In the genomic region with DNA sequence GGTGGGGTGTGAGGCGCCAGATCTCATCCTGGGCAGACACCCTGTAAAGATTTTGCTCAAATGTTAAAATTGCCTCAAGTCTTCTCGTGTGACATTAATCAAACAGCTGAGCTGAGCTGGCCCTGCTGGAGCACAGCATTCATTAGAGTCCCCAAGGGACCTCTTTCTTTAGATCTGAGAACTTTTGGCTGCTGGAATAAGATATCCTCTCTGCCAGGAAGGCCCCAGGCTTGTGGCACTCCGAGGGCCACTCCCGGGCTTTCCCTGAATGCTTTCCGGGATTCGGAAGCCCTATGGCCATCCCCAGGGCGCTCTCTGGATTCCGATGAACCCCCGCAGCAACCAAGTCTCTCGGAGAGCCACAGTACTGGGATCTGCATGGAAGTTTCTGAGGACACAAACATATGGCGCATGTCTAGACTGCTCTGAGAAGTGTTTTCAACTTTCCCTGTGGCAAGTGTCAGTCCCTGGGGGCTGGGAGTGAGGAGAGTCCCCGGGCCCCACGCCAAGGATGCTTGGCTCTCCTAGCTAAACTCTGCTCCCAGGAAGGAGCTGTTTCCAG, we compare ENCODE assay signal across 8 mouse cellular contexts. TPM values are rescaled to one million over a fixed set of nuclear protein-coding genes. Genes with fewer than 3 reads are reported as not detected.
DNase-seq lines count a peak whose midpoint lies in the region; ATAC-seq lines count a peak whose summit lies in the region.

No protein-coding gene starts in this region.

- H3K36me3 ChIP-seq in forebrain, embryonic 10.5 days (replicated peaks), result no peaks in the 10 kb centered on the region
- H3K36me3 ChIP-seq in heart, embryonic 12.5 days, result no peaks in the 10 kb centered on the region
- no peaks in the 10 kb centered on the region for H3K36me3 ChIP-seq in lung, embryonic 15.5 days

- peak overlapping the region; percentile 65 for H3K4me2 ChIP-seq in heart, embryonic 12.5 days
- peak overlapping the region; percentile 58 for H3K4me2 ChIP-seq in lung, embryonic 15.5 days

- peak overlapping the region; percentile 40 for H3K4me3 ChIP-seq in forebrain, embryonic 10.5 days
- H3K4me3 ChIP-seq in heart, embryonic 12.5 days, result peak overlapping the region; percentile 22; the same call in 1 of the 2 replicates
- peak overlapping the region; percentile 3 for H3K4me3 ChIP-seq in lung, embryonic 15.5 days

- no peaks in the 10 kb centered on the region; the same call in 1 of the 2 replicates for H3K9me3 ChIP-seq in forebrain, embryonic 10.5 days
- H3K9me3 ChIP-seq in heart, embryonic 12.5 days (replicated peaks), result peaks cover 16% of the 10 kb centered on the region
- H3K9me3 ChIP-seq in lung, embryonic 15.5 days, result no peaks in the 10 kb centered on the region

- peak; percentile 60 to 67 for DNase-seq in cerebellum, postnatal 14 days
- no peak for DNase-seq in forebrain, embryonic 10.5 days (ENCODE audit: extremely low spot score, low spot score)
- peak; percentile 28 for DNase-seq in kidney, adult 9 months
- peak; percentile 54 to 55 for DNase-seq in right cerebral cortex, adult 2 months (ENCODE audit: low spot score in 2 of 2)

- H3K4me1 ChIP-seq in forebrain, embryonic 10.5 days, result peaks cover 26% of the 10 kb centered on the region
- peaks cover 16% of the 10 kb centered on the region for H3K4me1 ChIP-seq in heart, embryonic 12.5 days (replicated peaks)
- H3K4me1 ChIP-seq in lung, embryonic 15.5 days, result peaks cover 22% of the 10 kb centered on the region

- H3K27me3 ChIP-seq in forebrain, embryonic 10.5 days (ENCODE audit: poor library complexity, severe bottlenecking), result peaks cover 15% of the 10 kb centered on the region; the same call in 1 of the 2 replicates
- no peaks in the 10 kb centered on the region for H3K27me3 ChIP-seq in heart, embryonic 12.5 days (replicated peaks)
- no peaks in the 10 kb centered on the region for H3K27me3 ChIP-seq in lung, embryonic 15.5 days

- peak overlapping the region; percentile 3; the same call in 1 of the 2 replicates for H3K9ac ChIP-seq in heart, embryonic 12.5 days
- no peak overlapping the region for H3K9ac ChIP-seq in lung, embryonic 15.5 days

- H3K27ac ChIP-seq in forebrain, embryonic 10.5 days, result peak overlapping the region; percentile 88
- peak overlapping the region; percentile 67 for H3K27ac ChIP-seq in heart, embryonic 12.5 days (ENCODE audit: poor library complexity, severe bottlenecking)
- peak overlapping the region; percentile 90 for H3K27ac ChIP-seq in lung, embryonic 15.5 days

- no peak for ATAC-seq in cerebellum, adult (ENCODE audit: insufficient number of reproducible peaks, low FRiP score, low TSS enrichment)
- ATAC-seq in heart, embryonic 12.5 days (ENCODE audit: insufficient number of reproducible peaks, low FRiP score), result peak; percentile 78
- ATAC-seq in lung, embryonic 15.5 days (ENCODE audit: borderline replicate concordance, extremely low read depth, low FRiP score, low TSS enrichment), result peak; percentile 92
- ATAC-seq in activated CD4-positive, CD25-positive, alpha-beta regulatory T cell, adult 4 months, result no peak

- WGBS in forebrain, embryonic 10.5 days, result 8% methylated on average over 13 of the region's 13 CpGs
- 6% methylated on average over 13 of the region's 13 CpGs for WGBS in heart, embryonic 12.5 days
- WGBS in lung, embryonic 15.5 days, result 7% methylated on average over 13 of the region's 13 CpGs

RNA-seq across cellular contexts. Expression of gene Rgs8, which starts 10.8 kb away (rescaled TPM):
- polyA plus RNA-seq in forebrain, embryonic 10.5 days (2016; fragmentation: Nextera tagmentation; extraction: Ambion mirVana), result 9.1 and 9.6 TPM in 2 replicates
- 0.90 and 1.1 TPM in 2 replicates for polyA plus RNA-seq in heart, embryonic 12.5 days (2016; fragmentation: Nextera tagmentation; extraction: Ambion mirVana)
- 0.14 and 0.20 TPM in 2 replicates for polyA plus RNA-seq in lung, embryonic 15.5 days (2015; fragmentation: Nextera tagmentation; extraction: Ambion mirVana)
- polyA plus RNA-seq in activated CD4-positive, CD25-positive, alpha-beta regulatory T cell, adult 4 months (2017; shearing (Covaris generic)), result under 1 TPM in 1 of 2 experiments, not detected in 1; 0.09 TPM

Comparison
In these comparisons a context has a peak if more than half of its experiments do, and no peak if none do; other contexts are left out.
1. ATAC-seq: peak in heart, embryonic 12.5 days (single experiment) and lung, embryonic 15.5 days (single experiment); none in cerebellum, adult (single experiment) and activated CD4-positive, CD25-positive, alpha-beta regulatory T cell, adult 4 months (single experiment).
2. Peak in every context shown above with its lines, with median percentiles within 50 percentile points of each other: H3K27ac ChIP-seq and H3K4me3 ChIP-seq.